Mouse (Mus musculus) hindbrain, embryonic 13.5 days (tissue): ENCODE data around the gene H3f3a. TPM values are rescaled to one million over a fixed set of nuclear protein-coding genes. Genes with fewer than 3 reads are reported as not detected.

Experiments used
- ATAC-seq: fragments of 200-750 bp; cut with Nextera tagmentation; 2 replicates; pipeline ENCODE4 v1.8.0; 2017; ENCODE audit warnings: moderate TSS enrichment; ENCODE audit not compliant: low FRiP score
- H3K27ac ChIP-seq: fragments of 300-500 bp; sonication (generic); 2 replicates; pipeline ENCODE4 v1.5.1; 2015; ENCODE audit warnings: inconsistent platforms, mild to moderate bottlenecking, moderate library complexity
- H3K27me3 ChIP-seq: fragments of 300-500 bp; sonication (generic); 2 replicates; pipeline ENCODE4 v1.6.1; 2015; ENCODE audit warnings: mild to moderate bottlenecking, inconsistent platforms
- H3K36me3 ChIP-seq: fragments of 300-500 bp; sonication (generic); 2 replicates; pipeline ENCODE4 v1.6.1; 2015; ENCODE audit warnings: mild to moderate bottlenecking, inconsistent platforms
- H3K4me1 ChIP-seq: fragments of 300-500 bp; sonication (generic); replicated peaks from 2 replicates; pipeline ENCODE4 v1.6.1; 2015; ENCODE audit warnings: inconsistent platforms
- H3K4me2 ChIP-seq: fragments of 300-500 bp; sonication (generic); 2 replicates; pipeline ENCODE4 v1.6.1; 2015; ENCODE audit warnings: inconsistent platforms, mild to moderate bottlenecking, moderate library complexity
- H3K4me3 ChIP-seq: fragments of 300-500 bp; sonication (generic); 2 replicates; pipeline ENCODE4 v1.5.1; 2015; ENCODE audit warnings: mild to moderate bottlenecking, inconsistent platforms
- H3K9ac ChIP-seq: fragments of 300-500 bp; sonication (generic); 2 replicates; pipeline ENCODE4 v1.6.1; 2015; ENCODE audit warnings: mild to moderate bottlenecking, inconsistent platforms
- H3K9me3 ChIP-seq: fragments of 300-500 bp; sonication (generic); 2 replicates; pipeline ENCODE4 v1.6.1; 2016; ENCODE audit warnings: inconsistent platforms
- WGBS: fragments of 180-500 bp; shearing (Covaris S2); methylation state at CpG from one replicate; pipeline ENCODE4 v1.1.7; 2015; 5-methylcytosine and 5-hydroxymethylcytosine counted together
- polyA plus RNA-seq: library from polyadenylated mRNA; unstranded; fragments of >200 nt; fragmentation: Nextera tagmentation; extraction: Ambion mirVana; gene quantifications from 2 replicates; pipeline ENCODE4 v1.2.1, GENCODE M21; 2015

Gene H3f3a
- polyA plus RNA-seq, 1 experiment from 2014 or later, result 3,885 TPM

GRCm38 (mm10) chr1:180766557-180766956, 47.2 kb downstream of the H3f3a start:
- Histone ChIP-seq H3K4me1 (peaks cover 29% of the 10 kb centered on the region), H3K36me3 (no peaks in the 10 kb centered on the region), H3K27me3 (0 out of 2 replicates have a peak, but pooled peaks cover 9% of the 10 kb centered on the region), H3K9ac (no peak overlapping the region), H3K9me3 (no peaks in the 10 kb centered on the region), H3K27ac (no peak overlapping the region), H3K4me3 (no peak overlapping the region), H3K4me2 (no peak overlapping the region)
- no peak for ATAC-seq
- 72% methylated on average over 5 of the region's 5 CpGs for WGBS

- ATAC-seq, result no peak
- Histone ChIP-seq H3K4me1 (peaks cover 29% of the 10 kb centered on the region), H3K36me3 (no peaks in the 10 kb centered on the region), H3K4me3 (no peak overlapping the region), H3K9ac (no peak overlapping the region), H3K27me3 (0 out of 2 replicates have a peak, but pooled peaks cover 9% of the 10 kb centered on the region), H3K4me2 (no peak overlapping the region), H3K9me3 (no peaks in the 10 kb centered on the region), H3K27ac (no peak overlapping the region)
- WGBS, result 89% methylated on average over 5 of the region's 5 CpGs
Observed at GRCm38 (mm10) chr1:180765393-180765792, 48.4 kb downstream of the H3f3a start.

DNA sequence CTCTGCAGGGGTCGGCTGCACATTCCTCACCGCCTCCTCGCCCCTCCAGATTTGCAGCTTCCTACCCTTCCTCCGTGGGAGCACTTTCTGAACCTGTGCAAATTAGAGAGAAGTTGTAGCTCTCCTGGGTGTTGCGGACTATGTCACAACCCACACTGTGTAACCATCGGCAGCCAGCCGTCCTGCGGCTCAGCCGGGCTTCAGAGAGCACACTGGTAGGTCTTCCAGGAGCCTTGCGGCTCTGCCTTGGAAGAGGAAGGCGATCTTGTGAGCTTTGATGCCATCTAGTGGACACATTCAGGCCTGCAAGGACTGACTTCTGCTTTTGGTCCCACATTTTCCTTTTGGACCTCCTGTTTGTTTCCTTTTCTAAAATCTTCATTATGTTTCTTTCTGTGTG, 49.9 kb downstream of the H3f3a start:
- peak; percentile 76 for ATAC-seq

GRCm38 (mm10) chr1:180763307-180763706, 50.4 kb downstream of the H3f3a start:
- Histone ChIP-seq H3K36me3 (no peaks in the 10 kb centered on the region), H3K27ac (0 out of 2 replicates have a peak overlapping the region, but pooled peaks have one; percentile 2), H3K4me1 (peaks cover 22% of the 10 kb centered on the region), H3K4me3 (peak overlapping the region; percentile 45), H3K9ac (peak overlapping the region; percentile 73), H3K4me2 (peak overlapping the region; percentile 82), H3K27me3 (0 out of 2 replicates have a peak, but pooled peaks cover 9% of the 10 kb centered on the region), H3K9me3 (no peaks in the 10 kb centered on the region)
- ATAC-seq, result peak; percentile 14
- WGBS, result 10% methylated on average over 14 of the region's 14 CpGs

More for the DNA sequence above, 49.9 kb downstream of the H3f3a start:
- Histone ChIP-seq H3K4me3 (peak overlapping the region; percentile 45), H3K9ac (peak overlapping the region; percentile 73), H3K36me3 (no peaks in the 10 kb centered on the region), H3K9me3 (no peaks in the 10 kb centered on the region), H3K4me2 (peak overlapping the region; percentile 82), H3K27ac (0 out of 2 replicates have a peak overlapping the region, but pooled peaks have one; percentile 2), H3K4me1 (peaks cover 28% of the 10 kb centered on the region), H3K27me3 (0 out of 2 replicates have a peak, but pooled peaks cover 9% of the 10 kb centered on the region)
- WGBS, result 0% methylated on average over 11 of the region's 11 CpGs

- Histone ChIP-seq H3K4me1 (peaks cover 16% of the 10 kb centered on the region), H3K36me3 (no peaks in the 10 kb centered on the region), H3K4me2 (peak overlapping the region; percentile 82; the same call in 1 of the 2 replicates), H3K9me3 (no peaks in the 10 kb centered on the region), H3K27ac (no peak overlapping the region), H3K4me3 (no peak overlapping the region), H3K9ac (no peak overlapping the region), H3K27me3 (0 out of 2 replicates have a peak, but pooled peaks cover 9% of the 10 kb centered on the region)
- WGBS, result 77% methylated on average over 8 of the region's 8 CpGs
- ATAC-seq, result no peak
Observed at GRCm38 (mm10) chr1:180762679-180763078, 51.1 kb downstream of the H3f3a start.

DNA sequence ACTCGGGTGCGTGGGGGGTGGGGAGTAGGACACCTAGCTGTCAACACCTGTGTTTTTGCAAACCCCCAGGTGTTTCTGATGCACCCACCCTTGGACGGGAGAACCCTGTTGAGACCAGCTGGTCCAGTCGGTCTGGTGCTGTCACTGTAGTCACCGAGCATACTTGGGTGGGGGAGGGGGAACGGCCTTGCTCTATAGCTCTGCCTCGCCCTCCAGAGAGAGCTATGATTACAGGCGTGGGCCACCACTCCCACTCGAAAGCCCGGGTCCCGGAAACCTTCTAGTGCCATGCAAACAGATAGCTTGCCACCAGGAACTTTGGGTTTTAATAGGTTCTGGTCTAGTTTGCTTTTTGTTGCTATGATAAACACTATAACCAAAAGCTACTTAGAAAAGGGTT, 51.6 kb downstream of the H3f3a start:
- Histone ChIP-seq H3K4me3 (no peak overlapping the region), H3K4me2 (no peak overlapping the region), H3K36me3 (no peaks in the 10 kb centered on the region), H3K4me1 (peaks cover 11% of the 10 kb centered on the region), H3K9ac (no peak overlapping the region), H3K9me3 (no peaks in the 10 kb centered on the region), H3K27ac (no peak overlapping the region), H3K27me3 (0 out of 2 replicates have a peak, but pooled peaks cover 9% of the 10 kb centered on the region)
- ATAC-seq, result no peak
- WGBS, result 86% methylated on average over 11 of the region's 11 CpGs

DNA sequence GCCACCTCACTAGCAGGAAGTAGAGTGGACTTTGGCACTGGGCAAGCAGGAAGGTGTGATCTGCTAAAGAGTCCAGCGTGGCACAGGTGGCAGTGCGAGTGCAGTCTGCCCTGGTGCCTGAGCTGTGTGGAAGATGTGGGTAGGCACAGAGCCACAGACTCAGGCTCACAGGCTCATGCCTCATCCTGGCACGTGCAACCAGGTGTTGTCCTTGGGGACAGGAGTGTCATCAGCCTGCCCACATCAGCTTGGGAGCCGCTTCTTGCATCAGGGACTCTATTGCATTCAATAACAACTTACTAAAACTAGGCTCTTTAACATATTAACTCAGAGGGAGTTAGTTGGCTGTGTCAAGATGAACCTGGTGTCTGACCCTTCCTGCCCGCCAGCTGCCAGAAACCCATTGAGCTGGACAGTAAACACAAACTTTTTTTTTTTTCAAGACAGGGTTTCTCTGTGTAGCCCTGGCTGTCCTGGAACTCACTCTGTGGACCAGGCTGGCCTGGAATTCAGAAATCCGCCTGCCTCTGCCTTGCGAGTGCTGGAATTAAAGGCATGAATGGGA, 55.7 kb downstream of the H3f3a start:
- H3K9ac ChIP-seq, result no peak overlapping the region
- H3K36me3 ChIP-seq, result peaks cover 12% of the 10 kb centered on the region
- no peak overlapping the region for H3K4me3 ChIP-seq
- WGBS, result 94% methylated on average over 7 of the region's 7 CpGs
- H3K4me1 ChIP-seq, result peaks cover 2% of the 10 kb centered on the region; the same call in 1 of the 2 replicates
- no peak overlapping the region for H3K27ac ChIP-seq
- 0 out of 2 replicates have a peak, but pooled peaks cover 9% of the 10 kb centered on the region for H3K27me3 ChIP-seq
- H3K9me3 ChIP-seq, result no peaks in the 10 kb centered on the region
- ATAC-seq, result no peak
- no peak overlapping the region for H3K4me2 ChIP-seq

- H3K27me3 ChIP-seq, result 0 out of 2 replicates have a peak, but pooled peaks cover 3% of the 10 kb centered on the region
- H3K4me3 ChIP-seq, result no peak overlapping the region
- ATAC-seq, result no peak
- no peak overlapping the region for H3K9ac ChIP-seq
- H3K36me3 ChIP-seq, result peaks cover 19% of the 10 kb centered on the region
- no peak overlapping the region for H3K4me2 ChIP-seq
- no peak overlapping the region for H3K27ac ChIP-seq
- 84% methylated on average over 3 of the region's 3 CpGs for WGBS
- H3K4me1 ChIP-seq, result no peaks in the 10 kb centered on the region
- H3K9me3 ChIP-seq, result no peaks in the 10 kb centered on the region
Observed at GRCm38 (mm10) chr1:180757252-180757955, 56.3 kb downstream of the H3f3a start.

DNA sequence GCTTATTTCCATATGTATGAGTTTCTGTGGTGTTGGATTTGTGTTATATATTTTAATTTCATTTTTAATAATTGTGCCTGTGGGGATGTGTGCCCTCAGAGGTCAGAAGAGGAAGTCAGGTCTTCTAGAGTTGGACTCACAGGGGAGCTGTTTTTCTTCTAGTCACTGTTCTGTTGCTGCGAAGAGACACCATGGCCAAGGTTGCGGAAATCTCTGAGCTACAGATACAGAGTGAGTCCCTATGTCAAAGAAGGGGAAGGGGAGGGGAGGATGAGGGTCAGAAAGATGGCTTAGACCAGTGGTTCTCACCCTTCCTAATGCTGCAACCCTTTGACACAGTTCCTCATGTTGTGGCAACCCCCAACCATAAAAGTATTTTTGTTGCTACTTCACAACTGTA, 57.0 kb downstream of the H3f3a start:
- no peak overlapping the region for H3K4me3 ChIP-seq
- H3K27ac ChIP-seq, result no peak overlapping the region

DNA sequence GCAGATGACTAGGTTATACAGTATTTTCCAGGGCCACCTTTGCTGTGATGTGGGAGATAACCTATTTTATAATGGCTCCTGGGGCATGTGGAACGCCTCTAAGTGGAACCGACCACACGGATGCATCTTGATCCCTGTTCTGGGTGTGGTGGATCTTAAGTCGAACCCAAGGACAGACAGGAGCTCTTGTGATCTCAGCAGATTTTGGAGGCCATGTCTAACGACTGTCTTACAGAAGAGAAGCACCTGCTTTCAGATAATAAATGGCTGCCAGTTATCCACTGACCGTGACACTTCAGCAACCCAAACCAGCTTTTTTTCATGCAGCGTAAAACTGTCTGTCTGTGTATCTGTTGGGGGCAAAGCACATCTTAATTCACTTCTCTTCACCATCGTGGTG, 59.4 kb downstream of the H3f3a start:
- Histone ChIP-seq H3K9me3 (no peaks in the 10 kb centered on the region), H3K4me2 (no peak overlapping the region), H3K4me1 (no peaks in the 10 kb centered on the region), H3K27ac (no peak overlapping the region), H3K27me3 (no peaks in the 10 kb centered on the region), H3K9ac (no peak overlapping the region), H3K36me3 (peaks cover 31% of the 10 kb centered on the region), H3K4me3 (no peak overlapping the region)
- 92% methylated on average over 8 of the region's 8 CpGs for WGBS
- ATAC-seq, result no peak

More for the DNA sequence above, 57.0 kb downstream of the H3f3a start:
- Histone ChIP-seq H3K9ac (no peak overlapping the region), H3K36me3 (peaks cover 26% of the 10 kb centered on the region), H3K4me1 (no peaks in the 10 kb centered on the region), H3K9me3 (no peaks in the 10 kb centered on the region), H3K27me3 (no peaks in the 10 kb centered on the region), H3K4me2 (no peak overlapping the region)
- 88% methylated on average over 2 of the region's 2 CpGs for WGBS
- no peak for ATAC-seq

- no peak overlapping the region for H3K4me3 ChIP-seq
- 93% methylated on average over 11 of the region's 11 CpGs for WGBS
- no peak for ATAC-seq
- no peak overlapping the region for H3K27ac ChIP-seq
- H3K27me3 ChIP-seq, result no peaks in the 10 kb centered on the region
- H3K9me3 ChIP-seq, result no peaks in the 10 kb centered on the region
- no peak overlapping the region for H3K9ac ChIP-seq
- H3K4me2 ChIP-seq, result no peak overlapping the region
- H3K4me1 ChIP-seq, result no peaks in the 10 kb centered on the region
- peaks cover 51% of the 10 kb centered on the region for H3K36me3 ChIP-seq
Observed at GRCm38 (mm10) chr1:180752115-180752514, 61.6 kb downstream of the H3f3a start.
